Mouse (Mus musculus) embryonic fibroblast, embryonic 13.5 days (primary cell): ENCODE results near the gene Tuba1b.

Source experiments
- CTCF ChIP-seq: IDR thresholded peaks from 2 replicates; pipeline ENCODE4 v1.5.1; 2011; ENCODE audit warnings: mild to moderate bottlenecking, control low read depth, low read length, moderate library complexity, borderline replicate concordance; ENCODE audit not compliant: insufficient read depth
- POLR2A ChIP-seq: IDR thresholded peaks from 2 replicates; pipeline ENCODE4 v1.6.1; 2011; ENCODE audit warnings: low read depth, mild to moderate bottlenecking, control low read depth, low read length, moderate library complexity

GRCm38 (mm10) chr15:98958901-98959420 lies 24.6 kb upstream of the Tuba1b start:
- TF ChIP-seq CTCF (no peak), POLR2A (no peak)
